Mouse (Mus musculus) G1E (cell line): Measurements from ENCODE around the gene Foxn3.

ENCODE experiments used
- CTCF ChIP-seq: IDR thresholded peaks from 2 replicates; pipeline ENCODE4 v1.5.1; 2012; ENCODE audit warnings: low read depth, low read length, inconsistent platforms, mixed read lengths
- TAL1 ChIP-seq: conservative IDR thresholded peaks from 2 replicates; pipeline ENCODE4 v1.6.1; 2012; ENCODE audit warnings: low read depth, low read length, inconsistent platforms, mixed read lengths

DNA sequence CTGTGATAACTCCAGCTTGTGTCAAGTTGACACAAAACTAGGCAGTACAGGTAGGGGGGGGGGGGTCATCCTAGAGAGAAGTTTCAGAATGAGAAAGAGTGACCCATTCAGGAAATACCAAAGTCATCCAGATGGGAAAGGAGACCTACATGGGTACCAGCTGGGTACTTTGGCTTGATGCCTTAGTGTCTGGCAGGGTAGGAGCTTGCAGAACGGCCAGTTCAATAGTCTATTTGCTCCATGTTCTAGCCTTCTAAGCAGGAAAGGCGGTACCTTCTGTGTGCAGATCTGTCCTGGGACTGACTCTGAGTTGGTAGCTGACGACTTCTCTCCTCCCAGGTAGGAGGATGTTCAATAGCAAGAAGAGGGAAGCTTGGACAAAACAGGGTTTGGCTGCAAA lies 134.3 kb downstream of the Foxn3 start:
- TF ChIP-seq CTCF (no peak), TAL1 (no peak)
